Mouse (Mus musculus) left cerebral cortex, adult 18-20 months (tissue): ENCODE measurements around the gene Casz1. TPM values are rescaled to one million over a fixed set of nuclear protein-coding genes. Genes with fewer than 3 reads are reported as not detected.
A peak's percentile ranks its signal among the peaks of the same experiment; 100 is the strongest.

ENCODE experiments used
- DNase-seq, 2 experiments: peaks; one replicate each; pipeline ENCODE4 v3.0.0; 2021 to 2022; ENCODE audit warnings: low spot score in 2 of 2, mixed read lengths in 1 of 2
- long read RNA-seq, 2 experiments: library from polyadenylated mRNA; stranded (forward); transcript quantifications; one replicate each; pipeline ENCODE4 v2.0.0; 2021
- total RNA-seq, 2 experiments: library from RNA; stranded (reverse); gene quantifications; 2 replicates each; pipeline ENCODE4 v1.2.3; 2021

The Casz1 gene
- 1 to 10 TPM; 1.2 to 1.4 TPM for total RNA-seq
- long read RNA-seq, experiment 1, partial matches to known transcripts = 0 of 3 reads
- long read RNA-seq, experiment 1, other reads (novel, unspliced or antisense) = 3 of 3 reads
- long read RNA-seq, experiment 2, partial matches to known transcripts = 0 of 4 reads
- long read RNA-seq, experiment 2, other reads (novel, unspliced or antisense) = 4 of 4 reads

DNA sequence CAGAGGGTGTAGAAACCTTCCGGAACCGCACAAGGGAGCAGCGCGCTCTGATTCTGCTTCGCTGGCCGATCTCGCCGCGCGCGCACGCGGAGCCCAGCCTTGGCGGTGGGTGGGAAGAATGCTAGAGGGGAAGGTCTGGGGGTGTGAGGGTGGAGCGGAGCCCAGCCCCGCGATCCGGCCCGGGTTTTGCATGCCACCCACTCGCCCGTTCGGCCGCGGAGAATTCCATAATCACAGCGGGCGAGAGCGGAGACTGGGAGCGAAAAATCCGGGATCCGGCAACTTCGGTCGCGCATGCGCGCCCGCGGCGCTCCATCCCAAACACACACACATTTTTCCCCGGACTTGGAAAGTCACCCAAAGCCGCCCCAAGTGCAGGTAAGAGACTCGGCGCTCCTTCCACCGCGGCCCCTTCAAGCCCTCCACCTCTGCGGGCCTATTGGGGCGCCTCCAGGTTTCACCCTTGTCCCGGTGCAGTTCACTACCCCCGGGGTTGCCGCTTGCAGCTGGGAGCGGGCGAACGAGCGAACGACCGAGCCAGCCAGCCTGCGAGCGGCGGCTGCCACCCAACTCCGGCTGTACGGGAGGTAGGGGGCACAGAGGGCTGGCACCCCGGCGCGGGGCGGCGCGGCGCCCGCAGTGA is at the start of gene Casz1:
Gene Casz1 (plus strand): TSS at position 293 of the 643 bp plus-strand sequence.
- DNase-seq = peak; percentile 88 to 89

DNA sequence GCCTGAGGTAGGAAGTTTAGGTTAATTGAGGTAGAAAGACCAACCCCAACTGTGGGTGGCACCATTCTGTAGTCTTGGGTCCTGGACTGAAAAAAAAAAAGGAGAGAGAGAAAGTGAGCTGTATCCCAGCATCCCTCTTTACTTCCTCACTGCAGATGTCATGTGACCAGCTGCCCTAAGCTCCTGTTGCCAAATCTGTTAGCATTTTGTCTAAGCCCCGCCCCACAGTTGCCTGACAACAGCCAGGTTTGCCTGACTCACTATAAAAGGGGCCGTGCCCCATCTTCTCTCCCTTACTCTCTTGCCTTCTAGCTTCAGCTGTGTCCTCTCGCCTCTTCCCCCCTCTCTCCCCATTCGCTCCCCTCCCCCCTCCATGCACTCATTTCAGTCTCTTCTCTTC is 45.4 kb upstream of the Casz1 start:
- DNase-seq = no peak

DNA sequence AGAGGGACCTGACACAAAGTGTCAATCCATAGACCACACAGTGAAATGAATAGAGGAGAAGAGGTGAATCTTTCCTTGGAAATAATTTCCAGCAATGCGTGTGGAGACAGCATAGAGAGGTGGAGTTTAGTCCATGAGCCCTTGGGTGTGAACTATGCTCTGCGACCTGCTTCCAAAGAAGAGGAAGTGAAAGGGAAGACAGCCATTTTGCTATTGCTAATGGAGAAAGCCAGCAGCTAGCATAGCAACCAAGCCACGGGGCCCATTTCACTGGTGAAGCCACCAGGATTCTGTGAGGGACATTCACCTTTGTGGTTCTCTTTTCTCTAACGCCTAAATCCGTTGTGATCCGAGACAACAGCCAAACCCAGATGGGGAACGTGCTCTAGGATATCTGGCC is 44.1 kb upstream of the Casz1 start:
- no peak for DNase-seq

DNA sequence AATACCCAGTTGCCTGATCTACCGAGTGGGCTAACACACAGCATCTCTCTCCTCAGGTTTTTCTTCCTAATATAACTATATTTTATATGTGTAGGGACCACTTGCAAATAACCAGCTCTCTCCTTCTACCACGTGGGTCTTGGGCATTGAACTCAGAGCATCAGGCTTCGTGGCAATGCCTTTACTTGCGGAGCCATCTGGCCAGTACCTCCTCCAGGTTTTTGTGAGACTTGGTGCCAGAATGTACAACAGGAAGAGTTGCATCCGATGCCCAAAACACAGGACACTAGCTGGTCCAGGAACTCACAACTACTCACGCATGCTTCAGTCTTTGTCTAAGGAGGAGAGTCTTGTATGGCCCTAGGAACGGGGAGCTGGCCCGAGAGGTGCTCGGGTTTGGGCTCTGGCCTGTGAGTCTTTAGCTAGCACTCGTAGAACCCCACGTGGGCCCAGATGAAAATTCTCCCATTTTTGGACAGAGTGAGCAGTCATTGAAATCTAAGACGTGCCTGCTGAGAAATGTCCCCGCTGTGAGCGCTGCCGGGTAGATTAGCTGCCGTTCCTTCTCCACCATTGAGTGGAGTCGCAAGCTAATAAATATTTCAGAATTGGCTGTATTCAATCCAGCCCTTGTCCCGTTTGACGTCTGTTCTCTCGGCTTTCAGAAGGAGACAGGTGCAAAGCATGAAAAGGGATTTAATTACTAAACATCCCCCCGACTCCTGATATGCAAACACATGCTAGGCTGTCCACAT is 38.0 kb upstream of the Casz1 start:
- DNase-seq = no peak

DNA sequence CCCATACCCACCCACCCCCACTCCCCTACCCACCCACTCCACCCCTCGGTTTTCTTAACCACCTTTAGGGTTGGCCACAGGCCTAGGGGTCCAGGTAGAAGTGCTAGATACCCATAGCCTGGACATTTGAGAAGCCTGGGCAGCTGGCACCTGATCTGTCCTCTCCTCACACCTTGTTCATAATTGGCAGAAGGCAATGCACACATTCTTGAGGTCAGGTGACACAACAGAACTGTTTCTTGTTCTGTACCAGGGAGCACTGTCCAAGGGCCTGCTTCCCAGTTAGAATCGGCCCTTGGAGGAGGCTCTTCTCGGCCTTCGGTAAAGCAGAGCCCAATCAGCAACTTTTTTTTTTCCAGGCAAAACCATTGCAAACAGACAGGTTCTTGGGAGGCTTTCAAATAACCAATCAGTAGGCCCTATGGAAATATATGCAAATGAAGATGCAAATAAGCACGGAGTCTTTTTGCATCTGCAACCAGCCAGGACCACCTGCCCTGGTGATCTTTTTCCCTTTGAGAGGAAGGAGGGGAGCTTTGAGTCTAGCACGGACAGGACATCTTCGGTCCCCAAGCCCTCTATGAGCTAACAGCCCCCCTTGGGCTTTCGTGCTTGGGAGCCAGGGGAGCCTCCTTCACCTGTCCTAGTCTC is 36.4 kb upstream of the Casz1 start:
- DNase-seq = no peak

DNA sequence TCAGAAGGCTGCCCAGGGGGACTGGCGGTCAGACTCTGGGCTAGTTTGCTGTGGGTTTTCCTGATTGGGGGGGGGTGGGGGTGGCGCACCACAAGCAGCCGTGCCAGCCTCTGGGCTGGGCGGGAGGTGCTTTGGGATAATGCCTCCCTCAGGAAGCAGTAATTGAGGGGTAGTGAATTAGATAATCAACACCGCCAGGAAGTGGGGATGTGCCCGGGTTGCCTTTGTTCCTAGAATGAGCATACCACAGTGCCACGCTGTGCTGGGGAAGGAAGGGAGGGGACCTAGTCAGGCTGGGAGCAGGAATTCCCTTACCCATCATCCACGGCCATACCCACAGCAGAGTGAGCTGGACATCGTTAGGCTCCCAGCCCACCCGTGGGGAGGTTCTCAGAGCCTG is 35.6 kb upstream of the Casz1 start:
- DNase-seq = no peak

DNA sequence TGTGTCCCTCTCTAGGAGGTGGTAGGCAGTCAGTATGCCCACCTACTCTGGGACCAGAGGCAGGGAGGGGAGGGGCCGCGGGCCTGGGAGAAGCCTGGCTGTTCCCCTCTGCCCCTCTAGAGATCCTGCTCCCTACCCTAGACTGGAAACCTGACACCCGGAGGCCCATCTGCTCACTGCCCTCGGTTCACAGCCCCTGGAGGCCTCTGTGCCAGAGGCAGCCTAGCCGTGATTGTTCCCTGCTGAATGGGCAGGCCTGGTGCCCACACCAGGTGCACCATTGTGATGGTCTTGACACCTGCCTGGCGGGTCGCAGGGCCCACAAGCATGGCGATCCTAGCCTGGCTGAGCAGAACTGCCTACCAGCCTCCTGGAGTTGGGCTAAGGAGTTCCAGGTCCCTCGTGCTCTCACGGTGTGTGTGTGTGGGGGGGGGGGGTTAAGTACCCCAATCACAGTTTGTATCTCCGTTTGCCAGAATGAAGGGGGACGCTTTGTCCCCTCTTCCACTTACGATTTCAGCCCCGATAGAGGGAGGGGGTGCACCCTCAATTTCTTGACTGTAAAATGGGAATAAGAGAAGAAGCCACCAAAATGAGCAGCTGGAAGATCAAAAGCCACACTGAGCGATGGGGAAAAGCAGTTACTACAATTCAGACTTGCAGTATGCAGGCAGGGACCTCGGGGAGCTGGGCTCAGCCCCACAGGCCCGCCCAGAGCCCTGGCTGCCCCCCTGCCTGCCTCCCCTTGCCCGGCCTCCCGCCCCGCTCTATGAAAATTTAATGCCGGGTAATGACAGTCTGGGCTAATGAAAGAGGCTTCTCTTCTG is 33.4 kb upstream of the Casz1 start:
- DNase-seq = no peak

DNA sequence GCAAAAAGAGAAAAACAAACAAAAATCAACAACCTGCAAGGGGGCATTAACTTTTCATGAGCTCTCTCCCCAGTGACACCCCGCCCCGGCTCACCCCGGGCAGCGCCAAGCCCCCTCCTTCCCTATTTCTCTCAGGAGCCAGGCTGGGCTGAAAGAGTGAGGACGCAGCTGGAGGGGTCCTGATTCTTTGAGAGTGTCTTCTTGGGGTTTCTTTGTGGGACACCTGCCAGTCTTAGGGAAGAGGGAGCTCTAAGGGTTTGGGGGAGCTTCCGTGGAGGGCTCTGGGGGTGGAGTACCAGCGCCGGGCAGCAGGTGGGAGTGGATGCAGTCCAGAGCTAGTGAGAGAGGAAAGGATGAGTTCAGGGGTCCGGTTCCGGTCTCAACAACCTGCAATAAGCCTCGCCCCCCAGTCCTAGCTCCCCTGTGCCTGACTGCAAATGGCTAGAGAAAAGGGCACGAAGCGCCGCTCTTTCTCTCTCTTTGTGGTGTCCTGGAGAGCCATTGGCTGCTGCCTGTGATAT is 32.8 kb upstream of the Casz1 start:
- no peak for DNase-seq

DNA sequence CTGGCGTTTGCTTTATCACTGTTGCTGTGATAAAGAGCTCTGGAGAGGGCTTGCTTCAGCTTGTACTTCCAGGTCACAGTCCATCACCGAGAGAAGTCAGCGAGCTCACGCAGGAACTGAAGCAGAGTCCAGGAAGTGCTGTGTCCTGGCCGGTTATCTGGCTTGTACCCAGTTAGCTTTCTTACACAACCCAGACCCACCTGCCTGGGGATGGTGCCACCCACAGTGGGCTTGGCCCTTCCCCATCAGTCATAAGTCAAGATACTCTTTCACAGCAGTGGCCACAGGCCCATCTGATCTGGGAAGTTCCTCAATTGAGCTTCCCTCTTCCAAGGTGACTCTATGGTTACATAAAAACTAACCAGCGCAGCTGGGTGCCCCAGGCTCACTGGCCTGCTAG is 31.6 kb upstream of the Casz1 start:
- no peak for DNase-seq

DNA sequence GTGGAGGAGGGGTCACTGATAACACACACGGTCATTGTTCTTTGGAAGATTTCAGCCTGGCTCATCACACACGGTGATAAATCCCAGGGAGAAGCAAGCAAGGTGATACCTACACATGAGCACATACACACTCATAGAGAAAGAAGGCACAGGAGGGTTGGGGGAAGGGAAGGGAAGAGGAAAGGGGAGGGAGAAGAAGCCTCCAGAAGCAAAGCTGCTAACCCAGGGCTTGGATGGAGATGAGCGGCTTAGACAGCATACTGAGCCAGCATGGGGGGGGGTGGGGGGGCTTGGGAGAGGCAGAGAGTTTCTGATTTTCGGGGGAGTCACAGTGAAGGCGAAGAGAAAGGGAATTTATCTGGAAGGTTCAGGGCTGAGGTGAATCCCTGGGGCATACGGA is 30.2 kb upstream of the Casz1 start:
- no peak for DNase-seq

DNA sequence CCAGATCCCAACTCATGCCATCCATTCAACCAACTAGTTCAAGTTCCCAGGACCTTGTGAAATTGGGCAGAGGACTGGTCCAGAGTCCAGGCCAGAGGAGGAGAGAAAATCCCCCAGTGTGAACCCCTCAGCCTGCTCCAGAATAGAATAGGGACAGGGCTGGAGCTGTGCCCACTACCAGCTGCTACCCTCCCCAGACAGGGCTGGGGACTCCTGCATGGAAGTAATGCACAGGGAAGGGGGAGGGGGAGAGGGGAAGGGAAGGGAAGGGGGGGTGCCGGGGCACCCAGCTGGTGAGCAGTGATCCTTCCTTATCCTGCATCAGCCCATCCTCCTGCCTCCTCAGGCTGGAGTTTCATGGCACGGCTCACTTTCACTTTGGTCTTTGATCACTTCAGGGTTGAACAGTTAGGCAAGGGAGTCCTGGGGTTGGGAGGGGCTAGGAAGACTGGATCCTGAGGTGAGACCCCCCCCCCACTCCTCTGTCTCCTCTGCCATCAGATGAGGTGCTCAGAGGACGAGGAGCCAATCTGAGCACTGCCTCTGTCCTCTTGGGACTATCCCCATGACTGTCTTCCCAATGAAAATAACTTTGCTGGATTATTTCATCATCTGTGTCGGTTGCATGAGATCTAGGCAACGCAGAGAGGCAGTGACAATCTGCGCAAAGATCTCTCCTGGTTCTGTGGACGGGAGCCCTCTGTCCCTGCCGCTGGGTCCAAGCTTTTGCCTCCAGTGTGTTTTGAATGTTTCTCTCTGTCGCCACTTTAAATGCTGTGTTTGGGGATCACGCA is 28.6 kb upstream of the Casz1 start:
- no peak for DNase-seq

DNA sequence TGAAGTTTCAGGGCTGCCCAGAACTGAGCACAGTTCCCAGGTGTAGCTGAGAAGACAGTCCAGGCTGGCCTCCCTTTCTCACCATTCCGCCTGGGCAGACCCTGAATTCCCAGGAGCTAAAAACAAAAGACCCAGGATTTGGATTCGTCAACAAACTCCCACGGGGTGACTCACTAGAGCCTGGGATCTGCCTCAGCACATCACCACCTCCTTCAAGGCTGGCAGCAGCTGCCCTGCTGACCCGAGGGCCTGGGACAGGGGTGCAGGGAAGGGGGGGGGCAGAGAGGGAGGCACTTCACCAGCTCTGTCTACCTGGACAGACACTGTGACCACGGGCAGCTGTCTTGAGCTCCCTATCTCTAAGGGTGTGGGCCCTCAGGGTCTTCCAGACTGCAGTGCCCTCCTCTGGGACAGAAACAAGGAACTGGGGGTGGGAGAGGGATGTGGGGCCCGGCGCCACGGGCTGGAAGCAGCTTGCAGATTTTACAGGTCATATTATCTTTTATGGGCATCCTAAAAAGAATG is 24.1 kb upstream of the Casz1 start:
- no peak for DNase-seq

DNA sequence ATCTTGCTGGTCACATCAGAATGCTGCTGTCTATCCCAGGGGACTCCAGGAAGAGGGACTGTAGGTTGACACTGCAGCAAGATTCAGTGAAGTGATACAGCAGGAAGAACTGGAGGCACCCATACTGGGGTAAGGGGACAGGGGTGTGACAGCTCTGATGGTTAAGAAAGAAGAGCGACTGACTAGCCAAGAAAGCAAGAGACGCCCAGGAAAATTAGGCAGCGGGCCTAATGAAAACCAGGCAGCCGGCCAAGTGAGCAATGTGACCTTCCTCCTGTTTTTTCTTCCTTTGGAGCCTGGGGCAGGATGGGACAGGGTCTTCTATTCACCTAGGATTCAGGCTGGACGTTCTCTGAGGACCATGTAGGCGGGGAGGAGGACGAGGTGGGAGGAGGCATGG is 22.7 kb upstream of the Casz1 start:
- no peak for DNase-seq

DNA sequence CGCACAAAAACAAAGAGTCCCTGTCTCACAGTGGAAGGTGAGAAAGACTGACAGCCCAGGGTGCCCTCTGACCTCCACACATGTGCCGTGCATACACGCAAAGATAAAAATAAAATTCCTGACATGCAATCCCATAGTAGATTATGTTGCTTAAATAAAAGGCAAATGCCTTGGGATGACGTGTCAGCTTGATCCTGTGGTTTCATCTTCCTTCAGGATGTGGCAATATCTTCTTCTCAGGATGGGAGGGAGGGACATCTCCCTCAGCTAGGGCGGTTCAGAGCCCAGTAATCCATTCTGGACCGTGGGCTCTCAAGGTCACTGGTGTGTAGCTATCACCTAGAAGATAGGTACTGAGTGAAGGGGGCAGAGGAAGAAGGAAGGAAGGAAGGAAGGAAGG is 21.3 kb upstream of the Casz1 start:
- no peak for DNase-seq

DNA sequence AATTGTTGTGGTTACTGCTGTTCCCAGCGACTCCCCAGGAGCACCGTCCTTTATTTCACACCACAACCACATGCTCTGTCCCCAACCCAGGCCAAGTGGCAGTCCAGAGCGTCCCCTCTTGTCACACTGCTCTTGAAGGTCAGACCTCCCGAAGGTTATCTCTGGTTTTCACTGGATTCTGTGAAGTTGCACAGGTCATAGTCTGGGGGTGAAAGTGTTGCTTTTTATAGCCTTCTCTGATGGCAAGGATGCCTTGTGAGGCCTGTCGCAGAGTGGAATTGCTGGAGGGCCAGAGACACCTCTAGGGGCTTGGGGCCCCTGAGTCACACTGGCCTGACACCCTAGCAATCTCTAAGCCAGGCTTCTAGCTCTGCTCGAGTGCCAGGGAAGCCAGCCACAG is 20.5 kb upstream of the Casz1 start:
- no peak for DNase-seq

DNA sequence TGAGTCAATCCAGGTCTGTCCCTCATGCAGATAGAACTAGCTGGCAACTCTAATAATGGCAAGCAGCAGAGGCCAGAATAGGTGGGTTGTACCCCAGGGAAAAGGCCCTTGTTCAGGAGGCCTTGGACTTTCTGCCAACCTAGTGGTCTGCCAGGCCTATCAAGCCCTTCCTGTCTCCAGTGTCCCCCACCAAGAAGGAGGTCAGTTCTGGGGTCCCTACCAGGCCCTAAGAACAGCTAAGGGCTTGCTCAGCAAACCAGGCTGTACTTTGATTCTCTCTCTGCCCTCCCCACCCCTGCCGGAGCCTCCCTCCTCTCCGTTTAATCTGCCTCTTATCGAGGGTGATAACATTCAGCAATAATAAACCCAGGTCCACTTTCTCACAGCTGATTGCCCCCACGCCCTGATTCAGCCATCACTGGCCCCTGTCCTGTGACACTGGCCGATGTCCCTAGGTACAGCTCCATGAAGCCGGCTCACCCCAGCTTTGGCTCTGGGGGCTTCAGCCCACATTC is 19.1 kb upstream of the Casz1 start:
- no peak for DNase-seq

DNA sequence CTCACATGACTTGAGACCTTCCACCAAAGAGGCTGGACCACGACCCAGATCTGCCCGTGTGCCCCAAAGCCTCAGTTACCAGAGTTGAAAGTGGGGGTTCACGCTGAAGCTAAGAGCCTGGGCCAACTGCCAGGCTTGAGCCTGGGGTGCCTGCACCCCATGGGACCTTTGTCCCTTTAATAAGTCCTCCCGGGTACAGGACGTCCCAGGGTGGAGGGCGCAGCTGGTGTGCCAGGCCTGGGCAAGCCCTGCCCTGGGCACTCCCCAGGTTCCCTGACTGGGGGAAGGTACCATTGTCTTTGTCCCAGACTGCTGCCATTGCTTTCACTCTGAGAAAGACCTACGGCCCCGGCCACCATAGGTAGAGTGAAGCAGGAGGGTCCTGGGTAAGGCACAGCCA is 18.2 kb upstream of the Casz1 start:
- no peak for DNase-seq

DNA sequence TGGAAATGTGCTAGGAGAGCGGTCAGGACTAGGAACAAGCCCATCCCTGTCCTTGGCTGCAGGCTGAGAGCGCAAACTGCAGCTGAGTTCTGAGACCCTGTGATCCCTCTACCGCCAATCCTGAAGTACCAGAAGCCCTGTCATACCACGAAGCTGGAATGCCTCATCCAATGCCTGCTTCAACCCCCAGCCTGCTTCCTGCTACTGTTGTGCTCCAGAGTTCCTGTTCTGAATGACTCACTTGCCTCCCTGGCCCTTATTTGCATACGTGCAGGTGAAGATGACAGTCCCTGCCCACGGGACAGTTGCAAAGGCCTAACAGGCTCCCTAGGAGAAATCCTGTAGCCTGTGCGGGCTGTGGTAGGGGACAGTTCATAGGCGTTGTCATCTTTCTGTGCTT is 13.3 kb upstream of the Casz1 start:
- no peak for DNase-seq

DNA sequence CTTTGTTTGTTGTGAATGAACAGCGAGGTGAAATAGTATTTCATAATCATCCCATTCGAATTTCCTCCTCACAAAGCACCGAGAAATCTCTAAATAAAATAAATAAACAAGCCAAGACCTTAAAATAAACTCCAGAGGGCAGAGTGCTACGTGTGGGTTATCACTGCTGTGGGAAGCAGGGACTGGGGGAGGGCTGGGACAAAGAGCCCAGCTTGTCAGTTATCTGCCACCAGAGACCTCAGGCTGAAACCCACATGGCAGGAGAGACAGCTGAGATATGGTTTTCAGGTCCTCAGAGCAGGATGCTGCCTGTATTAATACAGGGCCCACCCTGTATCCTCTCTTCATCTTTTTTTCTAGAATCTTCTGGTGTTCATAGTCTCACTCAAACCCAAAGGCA is 9.2 kb upstream of the Casz1 start:
- no peak for DNase-seq
